Mouse (Mus musculus) E14TG2a.4 (cell line): ENCODE data around the gene Nr2f6.
A peak's percentile ranks its signal among the peaks of the same experiment; 100 is the strongest.

Source experiments
- H3K27me3 ChIP-seq: 2 replicates; pipeline ENCODE4 v1.6.1; 2014; ENCODE audit warnings: low read length, control low read depth; ENCODE audit not compliant: insufficient read depth
- H3K36me3 ChIP-seq: 2 replicates; pipeline ENCODE4 v1.6.1; 2014; ENCODE audit warnings: low read length, control low read depth; ENCODE audit not compliant: insufficient read depth
- H3K4me1 ChIP-seq: replicated peaks from 2 replicates; pipeline ENCODE4 v1.6.1; 2014; ENCODE audit warnings: low read depth, low read length, control low read depth
- H3K4me3 ChIP-seq: replicated peaks from 2 replicates; pipeline ENCODE4 v1.5.1; 2014; ENCODE audit warnings: mild to moderate bottlenecking, low read length
- H3K9me3 ChIP-seq: 2 replicates; pipeline ENCODE4 v1.6.1; 2014; ENCODE audit warnings: low read length, control low read depth
- CTCF ChIP-seq: conservative IDR thresholded peaks from 2 replicates; pipeline ENCODE4 v1.5.1; 2014; ENCODE audit warnings: low read length
- NANOG ChIP-seq: IDR thresholded peaks from 2 replicates; pipeline ENCODE4 v1.6.1; 2014; ENCODE audit warnings: borderline replicate concordance, low read length, mixed read lengths
- POU5F1 ChIP-seq: IDR thresholded peaks from 2 replicates; pipeline ENCODE4 v1.6.1; 2014; ENCODE audit warnings: low read length, borderline replicate concordance

Nr2f6 gene

GRCm38 (mm10) chr8:71395071-71395470, 13.3 kb upstream of the Nr2f6 start:
- Histone ChIP-seq H3K36me3 (peaks cover 20% of the 10 kb centered on the region), H3K9me3 (no peaks in the 10 kb centered on the region), H3K27me3 (no peaks in the 10 kb centered on the region), H3K4me1 (peaks cover 57% of the 10 kb centered on the region), H3K4me3 (no peak overlapping the region)
- TF ChIP-seq NANOG (no peak), CTCF (no peak), POU5F1 (no peak)

DNA sequence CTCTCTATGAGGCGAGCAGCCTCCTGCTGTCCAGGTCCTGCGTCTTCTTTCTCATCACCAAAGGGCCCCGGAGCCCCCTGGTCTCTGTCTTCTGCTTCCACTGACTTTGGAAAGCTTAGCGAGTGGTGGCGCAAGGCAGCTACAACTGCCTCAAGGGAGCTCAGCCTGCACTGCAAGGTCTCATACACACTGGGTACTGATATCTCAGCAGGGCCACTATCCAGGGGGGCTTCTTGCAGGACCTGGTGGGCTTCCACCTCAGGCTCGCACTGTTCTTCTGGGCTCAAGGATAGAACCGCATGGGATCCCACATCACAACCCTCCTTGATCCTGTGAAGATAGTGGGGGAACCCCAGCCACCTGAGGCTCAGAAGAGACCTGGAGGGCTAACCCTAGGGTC, 12.7 kb upstream of the Nr2f6 start:
- Histone ChIP-seq H3K4me1 (peaks cover 54% of the 10 kb centered on the region), H3K4me3 (no peak overlapping the region), H3K9me3 (no peaks in the 10 kb centered on the region), H3K27me3 (no peaks in the 10 kb centered on the region), H3K36me3 (peaks cover 17% of the 10 kb centered on the region)
- no peak for TF ChIP-seq CTCF
- no peak for TF ChIP-seq NANOG
- TF ChIP-seq POU5F1: no peak

GRCm38 (mm10) chr8:71392871-71393270, 11.1 kb upstream of the Nr2f6 start:
- Histone ChIP-seq H3K36me3 (0 out of 2 replicates have a peak, but pooled peaks cover 5% of the 10 kb centered on the region), H3K27me3 (no peaks in the 10 kb centered on the region), H3K4me3 (no peak overlapping the region), H3K9me3 (no peaks in the 10 kb centered on the region), H3K4me1 (peaks cover 54% of the 10 kb centered on the region)
- TF ChIP-seq NANOG (no peak), CTCF (no peak), POU5F1 (no peak)

- no peaks in the 10 kb centered on the region for H3K9me3 ChIP-seq
- no peak for TF ChIP-seq POU5F1
- no peak for TF ChIP-seq CTCF
- no peak for TF ChIP-seq NANOG
- no peaks in the 10 kb centered on the region for H3K27me3 ChIP-seq
- no peaks in the 10 kb centered on the region for H3K36me3 ChIP-seq
- no peak overlapping the region for H3K4me3 ChIP-seq
- peaks cover 54% of the 10 kb centered on the region for H3K4me1 ChIP-seq
Measured at GRCm38 (mm10) chr8:71392391-71392790, 10.6 kb upstream of the Nr2f6 start.

GRCm38 (mm10) chr8:71391696-71392095, 9.9 kb upstream of the Nr2f6 start:
- Histone ChIP-seq H3K27me3 (no peaks in the 10 kb centered on the region), H3K9me3 (no peaks in the 10 kb centered on the region), H3K36me3 (no peaks in the 10 kb centered on the region), H3K4me3 (no peak overlapping the region), H3K4me1 (peaks cover 58% of the 10 kb centered on the region)
- TF ChIP-seq POU5F1: no peak
- no peak for TF ChIP-seq NANOG
- no peak for TF ChIP-seq CTCF

DNA sequence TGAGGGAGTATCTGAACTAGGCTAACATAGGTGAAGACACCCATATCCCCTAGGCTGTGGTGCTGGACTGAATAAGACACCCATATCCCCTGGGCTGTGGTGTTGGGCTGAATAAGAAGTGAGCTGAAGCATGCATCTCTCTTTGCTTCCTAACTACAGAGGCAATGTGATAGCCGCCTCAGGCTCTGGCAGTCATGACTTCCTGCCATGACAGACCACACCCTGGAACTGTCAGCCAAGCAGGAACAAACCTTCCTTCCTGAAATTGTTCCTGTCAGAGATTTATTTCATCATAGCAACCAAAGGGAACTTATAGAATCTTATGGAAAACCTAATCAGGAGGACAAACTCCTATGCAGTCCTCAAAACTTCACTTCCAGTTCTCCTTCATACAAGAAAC, 6.5 kb upstream of the Nr2f6 start:
- TF ChIP-seq POU5F1 (no peak), NANOG (no peak), CTCF (no peak)
- Histone ChIP-seq H3K4me3 (no peak overlapping the region), H3K27me3 (no peaks in the 10 kb centered on the region), H3K36me3 (no peaks in the 10 kb centered on the region), H3K4me1 (peaks cover 76% of the 10 kb centered on the region), H3K9me3 (no peaks in the 10 kb centered on the region)

GRCm38 (mm10) chr8:71385212-71385835, 3.6 kb upstream of the Nr2f6 start:
- Histone ChIP-seq H3K9me3 (no peaks in the 10 kb centered on the region), H3K4me3 (peak overlapping the region; percentile 73), H3K27me3 (peaks cover 6% of the 10 kb centered on the region), H3K36me3 (no peaks in the 10 kb centered on the region), H3K4me1 (peaks cover 69% of the 10 kb centered on the region)
- TF ChIP-seq POU5F1: no peak
- peak; percentile 62 for TF ChIP-seq CTCF

- Histone ChIP-seq H3K9me3 (no peaks in the 10 kb centered on the region), H3K4me3 (peak overlapping the region; percentile 43), H3K36me3 (peaks cover 6% of the 10 kb centered on the region), H3K27me3 (peaks cover 20% of the 10 kb centered on the region), H3K4me1 (peaks cover 84% of the 10 kb centered on the region)
- TF ChIP-seq NANOG (no peak), POU5F1 (no peak), CTCF (no peak)
Measured at GRCm38 (mm10) chr8:71383860-71384259, 2.1 kb upstream of the Nr2f6 start.

DNA sequence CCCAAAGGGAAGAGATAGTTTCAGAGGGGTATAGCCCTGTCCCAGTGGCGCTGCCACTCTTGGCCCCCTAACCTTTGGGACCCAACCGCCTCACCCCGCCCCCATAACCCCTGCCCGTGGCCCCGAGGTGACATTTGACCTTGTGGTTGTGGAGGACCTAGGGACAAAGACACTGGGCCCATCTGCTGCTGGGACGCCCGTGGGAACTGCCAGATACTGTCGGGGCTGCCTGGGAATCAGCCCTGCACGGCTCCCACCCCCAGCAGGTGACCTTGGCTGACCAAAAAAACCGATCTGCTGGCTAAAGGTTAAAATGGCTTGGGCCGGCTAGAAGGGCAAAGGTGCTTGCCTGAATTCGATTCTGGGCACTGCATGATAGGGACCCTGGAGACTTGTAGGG, 1.6 kb upstream of the Nr2f6 start:
- TF ChIP-seq CTCF (no peak), NANOG (no peak), POU5F1 (no peak)
- Histone ChIP-seq H3K27me3 (peaks cover 24% of the 10 kb centered on the region), H3K9me3 (no peaks in the 10 kb centered on the region), H3K4me3 (peak overlapping the region; percentile 43), H3K4me1 (peaks cover 84% of the 10 kb centered on the region), H3K36me3 (peaks cover 11% of the 10 kb centered on the region)
